Mouse (Mus musculus) spleen, adult 18-20 months (tissue): ENCODE results near the gene Hs3st4.

Source experiments
- DNase-seq, 2 experiments: peaks; one replicate each; pipeline ENCODE4 v3.0.0; 2022; ENCODE audit warnings: mixed read lengths in 2 of 2

Gene Hs3st4

GRCm38 (mm10) chr7:123982461-123983038, at the start of gene Hs3st4:
Gene Hs3st4, plus strand, starts transcription at chr7:123982869.
- DNase-seq, result no peak

- DNase-seq, result no peak
These were observed 35.8 kb upstream of the Hs3st4 start for GRCm38 (mm10) chr7:123946836-123947235.

DNA sequence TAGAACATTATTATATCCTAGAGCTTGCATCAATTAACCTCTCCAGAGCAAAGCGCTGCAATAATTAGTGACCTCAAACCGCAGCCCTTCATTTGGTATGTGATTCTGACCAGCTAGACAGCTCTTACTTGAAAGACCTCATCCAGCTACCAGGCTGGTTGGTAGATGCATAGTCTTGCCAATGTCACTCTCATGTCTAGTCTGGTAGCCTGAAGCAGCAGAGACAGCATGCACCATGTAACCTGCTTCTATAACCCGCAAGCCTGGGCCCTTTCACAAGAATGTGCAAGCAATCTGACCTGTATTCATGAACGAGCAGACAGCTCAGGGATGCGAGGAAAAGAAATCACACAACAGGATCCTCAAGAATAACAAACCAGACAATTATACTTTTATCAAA, 19.6 kb upstream of the Hs3st4 start:
- no peak for DNase-seq

- DNase-seq, result no peak
These were observed 18.0 kb upstream of the Hs3st4 start for GRCm38 (mm10) chr7:123964559-123965142.

- DNase-seq, result no peak
These were observed 17.2 kb upstream of the Hs3st4 start for GRCm38 (mm10) chr7:123965515-123965914.

GRCm38 (mm10) chr7:123975441-123975840, 7.2 kb upstream of the Hs3st4 start:
- no peak for DNase-seq

DNA sequence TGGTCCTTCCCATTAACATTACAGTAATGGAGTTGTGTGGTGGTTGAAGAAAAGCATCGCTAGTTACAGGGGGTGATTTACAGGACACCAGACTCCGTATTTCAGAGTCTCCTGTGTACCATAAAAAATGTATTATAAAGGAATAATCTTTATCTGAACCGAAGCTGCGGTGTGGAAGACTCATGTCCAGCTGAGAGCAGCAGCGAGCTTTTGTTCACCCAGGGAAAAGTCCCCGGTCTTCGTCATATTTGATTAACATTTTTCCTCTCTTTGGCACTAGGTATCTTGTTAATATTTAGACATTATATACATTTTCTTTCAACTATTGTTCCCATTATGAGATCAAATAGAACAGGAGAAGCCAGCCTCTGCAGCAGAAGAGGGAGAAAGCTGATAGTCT, 1.2 kb upstream of the Hs3st4 start:
- DNase-seq, result no peak

GRCm38 (mm10) chr7:123982010-123982409, 659 bp upstream of the Hs3st4 start:
- DNase-seq, result no peak

DNA sequence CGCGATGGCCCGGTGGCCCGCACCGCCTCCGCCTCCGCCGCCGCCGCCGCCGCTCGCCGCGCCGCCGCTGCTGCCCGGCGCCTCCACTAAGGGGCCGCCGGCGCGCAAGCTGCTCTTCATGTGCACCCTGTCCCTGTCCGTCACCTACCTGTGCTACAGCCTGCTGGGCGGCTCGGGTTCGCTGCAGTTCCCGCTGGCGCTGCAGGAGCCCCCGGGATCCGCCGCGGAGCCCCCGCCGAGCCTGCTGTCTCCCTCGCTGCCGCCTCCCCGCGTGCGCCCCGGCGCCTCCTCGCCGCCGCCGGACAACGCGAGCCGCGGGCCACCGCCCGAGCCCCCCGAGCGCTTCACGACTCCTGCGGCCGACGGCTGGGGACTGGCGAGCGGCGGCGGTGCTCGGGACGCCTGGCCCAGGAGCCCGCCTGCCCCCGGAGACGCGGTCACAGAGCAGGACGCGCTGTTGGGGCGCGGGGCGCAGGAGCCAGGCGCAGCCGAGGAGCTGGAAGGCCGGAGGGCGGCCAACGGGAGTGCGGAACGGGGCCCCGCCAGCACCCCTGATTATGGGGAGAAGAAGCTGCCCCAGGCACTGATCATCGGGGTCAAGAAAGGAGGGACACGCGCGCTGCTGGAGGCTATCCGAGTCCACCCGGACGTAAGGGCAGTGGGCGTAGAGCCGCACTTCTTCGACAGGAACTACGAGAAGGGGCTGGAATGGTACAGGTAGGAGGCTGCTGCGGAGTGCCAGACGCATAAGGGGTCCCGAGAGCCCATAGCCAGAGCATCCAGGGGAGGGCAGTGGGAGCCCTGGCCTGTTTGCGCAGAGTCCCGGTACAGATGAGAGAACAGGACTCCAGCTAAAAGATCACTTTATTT, 743 bp downstream of the Hs3st4 start:
- DNase-seq, result no peak

DNA sequence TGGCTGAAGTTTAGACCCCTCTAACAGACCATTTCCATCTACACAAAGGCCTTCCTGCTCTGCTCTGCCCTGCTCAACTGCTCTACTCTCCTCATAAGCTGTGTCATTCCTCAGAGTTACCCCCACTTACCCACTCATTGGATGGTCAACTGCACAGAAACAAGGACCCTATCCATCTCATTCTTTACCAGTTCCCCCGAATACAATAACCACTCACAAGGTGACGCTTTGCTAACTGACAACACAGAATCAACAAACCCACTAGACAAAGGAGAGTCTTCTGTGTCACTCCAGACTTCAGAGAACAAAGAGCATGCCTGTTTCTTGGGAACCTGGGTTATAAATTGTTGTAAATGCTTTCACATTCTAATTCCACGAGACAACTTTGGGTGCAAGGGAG, 9.5 kb downstream of the Hs3st4 start:
- DNase-seq, result no peak

GRCm38 (mm10) chr7:123997266-123997665, 14.6 kb downstream of the Hs3st4 start:
- DNase-seq, result no peak

- DNase-seq, result no peak
These were observed 15.9 kb downstream of the Hs3st4 start for GRCm38 (mm10) chr7:123998601-123999000.

GRCm38 (mm10) chr7:124026908-124027307, 44.2 kb downstream of the Hs3st4 start:
- DNase-seq, result no peak

- no peak for DNase-seq
These were observed 49.6 kb downstream of the Hs3st4 start for GRCm38 (mm10) chr7:124032236-124032635.

DNA sequence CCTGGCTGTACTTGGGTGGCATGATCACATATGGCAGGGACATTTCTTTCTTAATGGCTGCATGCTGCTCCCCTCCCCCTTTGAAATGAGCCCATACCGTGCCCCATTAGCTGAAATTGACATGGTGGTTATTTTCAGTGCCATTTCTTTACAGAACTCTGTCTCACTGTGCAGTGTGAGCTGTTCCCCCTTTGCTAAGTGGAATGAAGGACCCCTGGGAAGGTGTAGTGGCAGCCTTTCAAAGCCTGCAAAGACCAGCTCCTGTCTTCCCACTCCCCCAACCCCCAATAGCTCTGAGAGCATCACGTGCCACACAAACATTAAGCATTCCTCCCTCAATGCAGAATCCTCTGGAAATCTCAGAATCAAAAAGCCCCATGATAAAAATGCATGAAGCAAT, 50.7 kb downstream of the Hs3st4 start:
- DNase-seq, result no peak

DNA sequence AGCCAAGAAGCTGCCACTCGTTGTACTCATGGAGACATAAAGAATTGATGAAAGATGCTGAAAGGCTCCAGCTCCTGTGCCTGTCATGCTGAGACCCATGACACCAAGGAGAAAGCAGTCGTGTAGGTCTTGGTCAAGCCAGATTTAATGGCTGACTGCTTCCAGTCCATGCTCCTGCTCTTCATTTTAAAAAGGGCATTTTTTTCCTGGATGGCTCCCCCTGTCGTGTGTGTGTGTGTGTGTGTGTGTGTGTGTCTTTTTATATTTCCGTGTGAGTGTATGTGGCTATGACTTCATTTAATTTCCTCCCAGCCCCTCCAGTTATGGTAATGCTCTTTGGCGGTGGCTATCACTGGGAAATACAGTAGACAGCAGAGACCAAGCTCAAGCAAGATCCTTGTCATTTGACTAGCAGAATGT, 54.6 kb downstream of the Hs3st4 start:
- no peak for DNase-seq

GRCm38 (mm10) chr7:124039142-124039541, 56.5 kb downstream of the Hs3st4 start:
- no peak for DNase-seq

GRCm38 (mm10) chr7:124047382-124047781, 64.7 kb downstream of the Hs3st4 start:
- no peak for DNase-seq

GRCm38 (mm10) chr7:124048971-124049370, 66.3 kb downstream of the Hs3st4 start:
- no peak for DNase-seq

DNA sequence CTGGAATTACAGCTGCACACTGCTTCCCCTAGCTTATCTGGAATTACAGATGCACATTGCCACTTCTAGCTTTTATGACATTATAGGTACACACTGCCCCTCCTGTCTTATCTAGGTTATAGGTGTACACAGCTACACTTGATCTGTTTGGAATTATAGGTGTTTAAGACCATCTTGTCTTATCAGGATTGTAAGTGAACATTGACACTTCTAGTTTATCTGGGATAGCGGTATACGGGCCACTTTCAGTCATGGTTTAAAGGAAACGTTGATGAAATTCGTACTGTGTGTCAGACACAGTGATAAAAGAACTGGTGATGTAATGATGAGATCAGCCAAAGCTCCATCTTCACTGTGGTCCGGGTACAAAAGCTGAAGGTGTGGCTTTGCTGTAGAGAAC, 67.8 kb downstream of the Hs3st4 start:
- DNase-seq, result no peak

DNA sequence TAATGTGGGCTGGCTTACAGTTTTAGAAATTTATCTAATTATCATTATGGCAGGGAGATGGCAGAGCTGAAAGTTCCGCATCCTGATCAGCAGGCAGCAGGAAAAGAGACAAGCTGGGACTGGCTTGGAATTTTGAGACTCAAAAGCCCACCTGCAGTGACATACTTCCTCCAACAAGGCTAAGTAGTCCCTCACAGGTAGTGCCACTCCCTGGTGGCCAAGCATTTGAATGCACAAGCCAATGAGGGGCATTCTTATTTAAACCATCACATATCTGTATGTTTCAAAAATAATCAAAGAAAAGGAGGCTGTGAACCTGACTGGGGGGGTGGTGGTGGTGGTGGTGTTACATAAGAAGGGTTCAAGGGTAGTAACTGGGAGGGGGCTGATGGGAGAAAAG, 101.1 kb downstream of the Hs3st4 start:
- no peak for DNase-seq

- DNase-seq, result no peak
These were observed 146.3 kb downstream of the Hs3st4 start for GRCm38 (mm10) chr7:124129019-124129418.

GRCm38 (mm10) chr7:124131312-124131711, 148.6 kb downstream of the Hs3st4 start:
- DNase-seq, result peak in 1 of 2 experiments; percentile 6

GRCm38 (mm10) chr7:124136133-124136532, 153.5 kb downstream of the Hs3st4 start:
- no peak for DNase-seq
